Comparison of ENCODE assay signal across 8 mouse cellular contexts in genomic region chr1:36744268-36744944, GRCm38 (mm10). TPM values are rescaled to one million over a fixed set of nuclear protein-coding genes. Genes with fewer than 3 reads are reported as not detected.
DNase-seq lines count a peak whose midpoint lies in the region; ATAC-seq lines count a peak whose summit lies in the region.

No protein-coding gene starts in this region.

- ATAC-seq in inflammation-experienced regulatory T-cells, adult 6 months = peak; percentile 94
- peak; percentile 80 for ATAC-seq in megakaryocyte, adult 5-6 weeks (ENCODE audit: poor library complexity, severe bottlenecking)

- DNase-seq in adipocyte (ENCODE audit: low spot score) = peak; percentile 14
- DNase-seq in cerebellum, postnatal 4 days (ENCODE audit: low spot score in 2 of 2) = peak; percentile 72 to 79
- DNase-seq in gastrocnemius, adult 8-10 months (ENCODE audit: low spot score in 2 of 2) = peak; percentile 42 to 49
- peak; percentile 79 to 81 for DNase-seq in left cerebral cortex, adult 8-10 months (ENCODE audit: low spot score in 2 of 2)
- DNase-seq in right cerebral cortex, adult 2 months (ENCODE audit: low spot score in 2 of 2) = peak; percentile 85 to 92
- DNase-seq in urinary bladder, postnatal 36 days (ENCODE audit: low spot score in 2 of 2) = peak; percentile 60 to 61

RNA-seq across cellular contexts. Expression of gene Zap70, which starts 17.2 kb away (rescaled TPM):
- under 1 TPM in 2 of 4 experiments, not detected in 2; 0.27 to 0.31 TPM for total RNA-seq in gastrocnemius, adult 8-10 months (2022)
- polyA plus RNA-seq in inflammation-experienced regulatory T-cells, adult 6 months (2017; shearing (Covaris generic)) = 100 to 1,000 TPM; 241 to 287 (median 257) TPM
- total RNA-seq in left cerebral cortex, adult 8-10 months (2022) = 1 to 10 TPM in 3 of 4 experiments, under 1 TPM in 1; 0.49 to 2.2 (median 1.5) TPM
- total RNA-seq in megakaryocyte, adult 5-6 weeks (2015) = 0.71 and 1.7 TPM in 2 replicates
- total RNA-seq in megakaryocyte, adult 5-6 weeks (2017) = 0.77 and 1.5 TPM in 2 replicates

RNA-seq across cellular contexts. Expression of gene Actr1b, which starts 30.2 kb away (rescaled TPM):
- total RNA-seq in gastrocnemius, adult 8-10 months (2022) = 100 to 1,000 TPM; 141 to 162 (median 147) TPM
- polyA plus RNA-seq in inflammation-experienced regulatory T-cells, adult 6 months (2017; shearing (Covaris generic)) = 10 to 100 TPM; 37.4 to 47.1 (median 41.0) TPM
- total RNA-seq in left cerebral cortex, adult 8-10 months (2022) = 100 to 1,000 TPM; 288 to 349 (median 302) TPM
- 14.0 and 17.4 TPM in 2 replicates for total RNA-seq in megakaryocyte, adult 5-6 weeks (2015)
- 34.7 and 37.7 TPM in 2 replicates for total RNA-seq in megakaryocyte, adult 5-6 weeks (2017)

RNA-seq across cellular contexts. Expression of gene 4933424G06Rik, which starts 34.5 kb away (rescaled TPM):
- under 1 TPM in 3 of 4 experiments, not detected in 1; 0.65 to 0.75 (median 0.70) TPM for total RNA-seq in gastrocnemius, adult 8-10 months (2022)
- not detected for polyA plus RNA-seq in inflammation-experienced regulatory T-cells, adult 6 months (2017; shearing (Covaris generic))
- total RNA-seq in left cerebral cortex, adult 8-10 months (2022) = 1 to 10 TPM in 3 of 4 experiments, not detected in 1; 1.0 to 1.1 (median 1.0) TPM
- total RNA-seq in megakaryocyte, adult 5-6 weeks (2015) = 0.33 TPM in 1 of 2 replicates, not detected in the other
- not detected in 2 replicates for total RNA-seq in megakaryocyte, adult 5-6 weeks (2017)

RNA-seq across cellular contexts. Expression of gene Cox5b, which starts 53.2 kb away (rescaled TPM):
- 1,000 to 10,000 TPM in 1 of 4 experiments, 100 to 1,000 TPM in 3; 864 to 1,112 (median 950) TPM for total RNA-seq in gastrocnemius, adult 8-10 months (2022)
- polyA plus RNA-seq in inflammation-experienced regulatory T-cells, adult 6 months (2017; shearing (Covaris generic)) = 100 to 1,000 TPM; 273 to 480 (median 293) TPM
- total RNA-seq in left cerebral cortex, adult 8-10 months (2022) = 100 to 1,000 TPM; 511 to 653 (median 570) TPM
- 370 and 491 TPM in 2 replicates for total RNA-seq in megakaryocyte, adult 5-6 weeks (2015)
- 820 and 835 TPM in 2 replicates for total RNA-seq in megakaryocyte, adult 5-6 weeks (2017)

Comparison
In these comparisons a context has a peak if more than half of its experiments do, and no peak if none do; other contexts are left out.
1. Peak in every context shown above with its lines: DNase-seq and ATAC-seq.
2. DNase-seq: peak in every context shown above with its lines; median percentile 88 in right cerebral cortex, adult 2 months; 80 in left cerebral cortex, adult 8-10 months; 76 in cerebellum, postnatal 4 days; 60 in urinary bladder, postnatal 36 days; 46 in gastrocnemius, adult 8-10 months; 14 in adipocyte.